Mouse (Mus musculus) heart, embryonic 12.5 days (tissue): ENCODE results near the gene Mapk6. TPM values are rescaled to one million over a fixed set of nuclear protein-coding genes. Genes with fewer than 3 reads are reported as not detected.
A peak's percentile ranks its signal among the peaks of the same experiment; 100 is the strongest.

ENCODE experiments used
- ATAC-seq: fragments of 200-750 bp; cut with Nextera tagmentation; 2 replicates; pipeline ENCODE4 v1.8.0; 2017; ENCODE audit warnings: moderate TSS enrichment, moderate library complexity; ENCODE audit not compliant: insufficient number of reproducible peaks, low FRiP score
- H3K27ac ChIP-seq: fragments of 300-500 bp; sonication (generic); 2 replicates; pipeline ENCODE4 v1.5.1; 2016; ENCODE audit warnings: mild to moderate bottlenecking, moderate library complexity; ENCODE audit not compliant: poor library complexity, severe bottlenecking
- H3K27me3 ChIP-seq: fragments of 300-500 bp; sonication (generic); replicated peaks from 2 replicates; pipeline ENCODE4 v1.6.1; 2016; ENCODE audit warnings: mild to moderate bottlenecking, moderate library complexity
- H3K36me3 ChIP-seq: fragments of 300-500 bp; sonication (generic); 2 replicates; pipeline ENCODE4 v1.6.1; 2016; ENCODE audit warnings: mild to moderate bottlenecking, moderate library complexity
- H3K4me1 ChIP-seq: fragments of 300-500 bp; sonication (generic); replicated peaks from 2 replicates; pipeline ENCODE4 v1.6.1; 2016; ENCODE audit warnings: mild to moderate bottlenecking
- H3K4me2 ChIP-seq: fragments of 300-500 bp; sonication (generic); 2 replicates; pipeline ENCODE4 v1.6.1; 2016; ENCODE audit warnings: mild to moderate bottlenecking, moderate library complexity
- H3K4me3 ChIP-seq: fragments of 300-500 bp; sonication (generic); 2 replicates; pipeline ENCODE4 v1.5.1; 2016; ENCODE audit warnings: mild to moderate bottlenecking
- H3K9ac ChIP-seq: fragments of 300-500 bp; sonication (generic); 2 replicates; pipeline ENCODE4 v1.6.1; 2016; ENCODE audit warnings: mild to moderate bottlenecking, moderate library complexity
- H3K9me3 ChIP-seq: fragments of 300-500 bp; sonication (generic); replicated peaks from 2 replicates; pipeline ENCODE4 v1.6.1; 2016; ENCODE audit warnings: mild to moderate bottlenecking, moderate library complexity
- WGBS: fragments of 180-500 bp; shearing (Covaris S2); methylation state at CpG from one replicate; pipeline ENCODE4 v1.1.7; 2016; 5-methylcytosine and 5-hydroxymethylcytosine counted together
- polyA plus RNA-seq: library from polyadenylated mRNA; unstranded; fragments of >200 nt; fragmentation: Nextera tagmentation; extraction: Ambion mirVana; gene quantifications from 2 replicates; pipeline ENCODE4 v1.2.1, GENCODE M21; 2016

Mapk6 gene
- polyA plus RNA-seq, 1 experiment from 2014 or later = 66.9 TPM

- H3K4me2 ChIP-seq = no peak overlapping the region
- no peak for ATAC-seq
- WGBS = 66% methylated on average over 5 of the region's 5 CpGs
- H3K27me3 ChIP-seq = no peaks in the 10 kb centered on the region
- H3K9me3 ChIP-seq = no peaks in the 10 kb centered on the region
- H3K27ac ChIP-seq = no peak overlapping the region
- H3K4me1 ChIP-seq = peaks cover 11% of the 10 kb centered on the region
- H3K36me3 ChIP-seq = no peaks in the 10 kb centered on the region
- H3K9ac ChIP-seq = no peak overlapping the region
- no peak overlapping the region for H3K4me3 ChIP-seq
These were observed 13.9 kb upstream of the Mapk6 start for GRCm38 (mm10) chr9:75423683-75424082.

DNA sequence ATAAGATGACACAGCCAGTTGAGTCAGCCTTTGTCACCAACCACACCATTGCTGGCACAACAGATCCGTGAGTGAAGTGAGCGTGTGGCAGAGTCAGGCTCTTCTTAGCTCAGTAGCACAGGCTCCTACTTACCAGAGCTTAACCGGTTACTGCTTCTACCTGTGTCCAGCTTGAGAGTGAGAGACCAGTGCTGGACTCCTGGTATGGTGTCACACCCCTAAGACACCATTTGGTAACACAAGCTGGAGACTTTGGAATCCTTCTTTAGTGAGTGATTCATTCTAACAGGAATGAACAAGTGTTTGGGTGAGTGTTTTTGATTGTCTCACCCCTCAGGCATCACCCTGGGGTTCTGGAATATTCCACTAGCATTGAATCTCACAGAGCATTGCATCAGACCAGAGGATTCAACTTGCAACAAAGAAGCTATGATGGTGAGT lies 12.5 kb upstream of the Mapk6 start:
- no peak for ATAC-seq
- Histone ChIP-seq H3K27ac (no peak overlapping the region), H3K27me3 (no peaks in the 10 kb centered on the region), H3K4me1 (no peaks in the 10 kb centered on the region), H3K9me3 (no peaks in the 10 kb centered on the region), H3K9ac (no peak overlapping the region), H3K36me3 (no peaks in the 10 kb centered on the region), H3K4me3 (no peak overlapping the region), H3K4me2 (no peak overlapping the region)
- 87% methylated on average over 3 of the region's 3 CpGs for WGBS

DNA sequence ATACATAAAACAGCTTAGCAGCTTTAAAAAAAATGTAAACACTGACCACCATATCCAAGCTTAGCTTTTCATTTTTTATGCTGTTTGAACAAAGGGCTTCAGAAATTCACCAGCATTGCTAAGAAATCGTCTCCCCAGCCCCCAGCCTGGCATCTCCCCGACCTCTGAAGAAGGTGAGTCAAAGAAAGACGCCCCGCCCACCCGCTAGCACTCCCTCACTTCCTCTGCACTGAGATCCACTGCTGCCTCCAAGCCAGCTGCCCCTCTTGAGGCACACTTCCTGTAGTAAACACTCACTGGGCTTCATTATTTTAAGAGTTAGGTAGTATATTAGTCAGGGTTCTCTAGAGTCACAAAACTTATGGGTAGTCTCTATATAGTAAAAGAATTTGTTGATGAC lies 4.4 kb upstream of the Mapk6 start:
- peaks cover 33% of the 10 kb centered on the region for H3K4me1 ChIP-seq
- no peak for ATAC-seq

GRCm38 (mm10) chr9:75413206-75413605 lies 3.4 kb upstream of the Mapk6 start:
- no peak overlapping the region for H3K4me2 ChIP-seq
- H3K4me1 ChIP-seq = peaks cover 33% of the 10 kb centered on the region
- H3K27me3 ChIP-seq = no peaks in the 10 kb centered on the region
- 37% methylated on average over 5 of the region's 5 CpGs for WGBS
- H3K27ac ChIP-seq = no peak overlapping the region
- H3K9ac ChIP-seq = no peak overlapping the region
- no peaks in the 10 kb centered on the region for H3K9me3 ChIP-seq
- H3K36me3 ChIP-seq = no peaks in the 10 kb centered on the region
- no peak for ATAC-seq
- H3K4me3 ChIP-seq = no peak overlapping the region

More for the DNA sequence above, 4.4 kb upstream of the Mapk6 start:
- 29% methylated on average over 5 of the region's 5 CpGs for WGBS
- Histone ChIP-seq H3K4me2 (no peak overlapping the region), H3K27me3 (no peaks in the 10 kb centered on the region), H3K9me3 (no peaks in the 10 kb centered on the region), H3K27ac (no peak overlapping the region), H3K9ac (no peak overlapping the region), H3K36me3 (no peaks in the 10 kb centered on the region), H3K4me3 (no peak overlapping the region)

- Histone ChIP-seq H3K9ac (no peak overlapping the region), H3K9me3 (no peaks in the 10 kb centered on the region), H3K4me1 (peaks cover 42% of the 10 kb centered on the region), H3K4me2 (no peak overlapping the region), H3K27me3 (no peaks in the 10 kb centered on the region), H3K36me3 (no peaks in the 10 kb centered on the region), H3K4me3 (no peak overlapping the region), H3K27ac (no peak overlapping the region)
- 76% methylated on average over 9 of the region's 9 CpGs for WGBS
- ATAC-seq = no peak
These were observed 1.8 kb upstream of the Mapk6 start for GRCm38 (mm10) chr9:75411584-75411983.

GRCm38 (mm10) chr9:75410868-75411487 lies 1.2 kb upstream of the Mapk6 start:
- no peak for ATAC-seq
- WGBS = 71% methylated on average over 6 of the region's 6 CpGs
- Histone ChIP-seq H3K9ac (peak overlapping the region; percentile 95), H3K27ac (no peak overlapping the region), H3K9me3 (no peaks in the 10 kb centered on the region), H3K4me1 (peaks cover 48% of the 10 kb centered on the region), H3K4me2 (peak overlapping the region; percentile 87; the same call in 1 of the 2 replicates), H3K4me3 (no peak overlapping the region), H3K36me3 (no peaks in the 10 kb centered on the region), H3K27me3 (no peaks in the 10 kb centered on the region)

GRCm38 (mm10) chr9:75409031-75409851 lies 564 bp downstream of the Mapk6 start:
- H3K27me3 ChIP-seq = no peaks in the 10 kb centered on the region
- peak overlapping the region; percentile 87 for H3K4me2 ChIP-seq
- no peaks in the 10 kb centered on the region for H3K36me3 ChIP-seq
- H3K4me3 ChIP-seq = peak overlapping the region; percentile 85
- H3K27ac ChIP-seq = peak overlapping the region; percentile 99
- H3K9ac ChIP-seq = peak overlapping the region; percentile 95
- peaks cover 58% of the 10 kb centered on the region for H3K4me1 ChIP-seq
- H3K9me3 ChIP-seq = no peaks in the 10 kb centered on the region
- peak; percentile 86 for ATAC-seq
- under 1% methylated on average over 86 of the region's 90 CpGs for WGBS

GRCm38 (mm10) chr9:75408204-75408826 lies 1.5 kb downstream of the Mapk6 start:
- Histone ChIP-seq H3K4me2 (peak overlapping the region; percentile 87), H3K27me3 (no peaks in the 10 kb centered on the region), H3K27ac (peak overlapping the region; percentile 52; the same call in 1 of the 2 replicates), H3K36me3 (no peaks in the 10 kb centered on the region), H3K4me1 (peaks cover 56% of the 10 kb centered on the region), H3K4me3 (peak overlapping the region; percentile 85), H3K9me3 (no peaks in the 10 kb centered on the region), H3K9ac (peak overlapping the region; percentile 95)
- ATAC-seq = no peak
- 5% methylated on average over 11 of the region's 11 CpGs for WGBS

GRCm38 (mm10) chr9:75407803-75408202 lies 2.0 kb downstream of the Mapk6 start:
- H3K27ac ChIP-seq = peak overlapping the region; percentile 52; the same call in 1 of the 2 replicates

DNA sequence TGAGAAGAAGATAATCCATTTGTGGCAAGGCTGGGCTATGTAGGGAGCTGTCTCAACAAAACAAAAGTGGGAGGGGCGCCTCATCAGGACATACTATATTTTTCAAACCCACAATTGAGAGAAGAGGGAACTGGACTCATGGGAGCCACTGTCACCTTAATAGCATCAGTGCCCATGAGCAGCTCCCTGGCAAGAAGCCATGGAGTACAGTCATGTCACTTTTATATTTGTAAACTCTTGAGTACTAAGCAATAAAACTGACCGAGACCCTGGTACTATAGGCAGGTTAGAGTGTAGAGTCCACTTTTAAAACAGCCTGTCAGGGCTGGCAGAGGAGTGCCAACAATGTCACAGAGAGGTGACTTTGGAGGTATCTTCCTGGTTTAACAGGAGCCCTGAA lies 3.7 kb downstream of the Mapk6 start:
- ATAC-seq = no peak
- Histone ChIP-seq H3K9me3 (no peaks in the 10 kb centered on the region), H3K27ac (no peak overlapping the region; the same call in 1 of the 2 replicates), H3K9ac (no peak overlapping the region), H3K4me3 (no peak overlapping the region), H3K27me3 (no peaks in the 10 kb centered on the region), H3K4me1 (peaks cover 67% of the 10 kb centered on the region), H3K4me2 (no peak overlapping the region), H3K36me3 (no peaks in the 10 kb centered on the region)
- 72% methylated on average over 2 of the region's 2 CpGs for WGBS

More at GRCm38 (mm10) chr9:75407803-75408202, 2.0 kb downstream of the Mapk6 start:
- Histone ChIP-seq H3K9ac (peak overlapping the region; percentile 63; the same call in 1 of the 2 replicates), H3K27me3 (no peaks in the 10 kb centered on the region), H3K9me3 (no peaks in the 10 kb centered on the region), H3K4me3 (peak overlapping the region; percentile 41), H3K4me1 (peaks cover 57% of the 10 kb centered on the region), H3K36me3 (no peaks in the 10 kb centered on the region), H3K4me2 (peak overlapping the region; percentile 66)
- 10% methylated on average over 10 of the region's 10 CpGs for WGBS
- no peak for ATAC-seq

DNA sequence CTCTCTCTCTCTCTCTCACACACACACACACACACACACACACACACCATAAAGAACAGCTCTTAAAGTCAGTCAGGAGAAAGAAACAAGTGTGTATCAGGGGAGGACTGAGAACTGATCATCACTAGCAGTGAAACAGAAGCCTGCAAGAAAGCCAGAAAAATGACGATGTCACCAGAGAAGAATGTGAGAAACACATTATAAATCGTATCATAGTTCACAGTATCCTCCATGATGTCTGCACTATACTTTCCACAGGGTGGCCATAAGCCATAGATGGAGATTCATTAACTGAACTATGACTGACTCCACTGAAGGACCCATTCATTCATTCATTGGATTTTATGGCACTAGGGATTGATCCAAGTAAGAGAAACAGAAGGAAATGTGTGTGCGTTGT lies 6.3 kb downstream of the Mapk6 start:
- ATAC-seq = no peak
- WGBS = 61% methylated on average over 3 of the region's 3 CpGs
- H3K9ac ChIP-seq = no peak overlapping the region
- no peaks in the 10 kb centered on the region for H3K9me3 ChIP-seq
- H3K27ac ChIP-seq = no peak overlapping the region
- H3K4me1 ChIP-seq = peaks cover 67% of the 10 kb centered on the region
- no peak overlapping the region for H3K4me2 ChIP-seq
- H3K27me3 ChIP-seq = no peaks in the 10 kb centered on the region
- H3K4me3 ChIP-seq = no peak overlapping the region
- H3K36me3 ChIP-seq = no peaks in the 10 kb centered on the region
